Mouse (Mus musculus) ES-CJ7 (cell line): ENCODE measurements around the gene Lrrc55.

Source experiments
- DNase-seq: peaks from one replicate; pipeline ENCODE4 v3.0.0; 2011; ENCODE audit warnings: low read depth, low spot score

Lrrc55 gene

DNA sequence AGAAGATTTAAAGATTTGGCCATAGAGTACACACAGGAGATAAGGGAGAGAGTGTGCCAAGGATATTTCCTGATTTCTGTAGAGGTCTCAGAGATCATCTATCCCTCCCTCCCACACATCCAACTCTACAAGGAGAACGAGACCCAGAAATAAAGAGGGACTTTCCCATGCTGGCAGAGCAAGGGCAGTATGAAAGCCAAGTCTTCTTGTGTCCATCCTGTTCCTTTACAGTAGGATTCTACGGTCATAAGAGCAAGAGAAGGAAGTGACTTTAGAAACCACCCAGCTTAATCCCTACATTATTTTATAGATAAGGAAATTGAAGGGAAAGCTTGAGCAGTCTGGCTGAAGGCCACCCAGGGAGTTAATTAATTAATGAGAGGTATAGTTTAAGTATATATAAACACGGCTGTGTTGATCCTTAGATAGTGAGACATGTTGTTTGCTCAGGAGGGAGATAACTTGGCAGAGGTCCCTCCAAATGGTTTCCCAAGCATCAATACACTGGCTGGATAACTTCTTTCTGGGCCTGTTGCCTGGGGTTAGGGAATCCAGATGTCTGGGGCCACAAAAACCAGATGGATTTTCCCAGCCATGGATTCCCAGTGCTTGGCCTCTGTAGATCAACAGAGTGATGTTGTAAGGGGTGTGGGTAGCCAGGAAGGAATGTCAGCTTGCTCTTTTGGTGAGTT lies 24.8 kb downstream of the Lrrc55 start:
- DNase-seq = no peak

DNA sequence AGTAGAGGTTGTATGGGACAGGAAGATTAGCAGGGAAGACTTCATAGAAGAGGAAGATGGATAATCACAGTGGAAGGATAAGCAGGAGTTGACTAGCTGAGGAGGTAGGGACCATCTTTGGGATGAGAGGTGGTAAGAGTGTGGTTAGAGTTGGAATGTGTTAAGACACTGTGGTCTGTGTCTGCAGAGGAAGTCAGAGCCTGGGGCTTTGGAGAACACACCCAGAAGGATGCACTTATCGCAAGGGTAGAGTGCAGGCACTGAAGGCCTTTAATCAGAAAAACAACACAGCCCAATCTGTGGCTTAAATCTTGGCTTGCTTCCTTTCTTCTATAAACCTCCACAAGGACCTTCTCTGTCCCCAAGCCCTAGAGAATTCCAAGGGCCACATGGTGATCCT lies 28.7 kb downstream of the Lrrc55 start:
- DNase-seq = no peak

DNA sequence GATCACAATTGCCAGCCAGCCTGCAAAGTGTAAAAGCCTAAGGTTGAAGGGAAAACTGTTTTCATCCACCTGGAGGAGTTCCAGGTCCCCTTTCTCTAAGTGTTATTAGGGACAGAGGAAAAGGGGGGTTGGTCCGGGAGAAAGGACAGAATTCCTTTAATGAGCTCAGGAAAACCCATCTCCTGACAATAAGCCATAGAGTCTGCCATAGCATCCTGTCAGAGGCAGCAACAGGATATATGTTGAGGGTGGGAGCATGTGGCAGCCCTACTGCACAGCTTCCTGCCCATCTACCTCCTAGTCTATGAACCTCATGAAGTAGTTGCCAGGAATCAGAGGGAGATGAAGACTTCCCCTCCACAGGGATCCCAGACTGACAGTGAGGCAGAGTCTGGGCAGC lies 29.4 kb downstream of the Lrrc55 start:
- DNase-seq = no peak

DNA sequence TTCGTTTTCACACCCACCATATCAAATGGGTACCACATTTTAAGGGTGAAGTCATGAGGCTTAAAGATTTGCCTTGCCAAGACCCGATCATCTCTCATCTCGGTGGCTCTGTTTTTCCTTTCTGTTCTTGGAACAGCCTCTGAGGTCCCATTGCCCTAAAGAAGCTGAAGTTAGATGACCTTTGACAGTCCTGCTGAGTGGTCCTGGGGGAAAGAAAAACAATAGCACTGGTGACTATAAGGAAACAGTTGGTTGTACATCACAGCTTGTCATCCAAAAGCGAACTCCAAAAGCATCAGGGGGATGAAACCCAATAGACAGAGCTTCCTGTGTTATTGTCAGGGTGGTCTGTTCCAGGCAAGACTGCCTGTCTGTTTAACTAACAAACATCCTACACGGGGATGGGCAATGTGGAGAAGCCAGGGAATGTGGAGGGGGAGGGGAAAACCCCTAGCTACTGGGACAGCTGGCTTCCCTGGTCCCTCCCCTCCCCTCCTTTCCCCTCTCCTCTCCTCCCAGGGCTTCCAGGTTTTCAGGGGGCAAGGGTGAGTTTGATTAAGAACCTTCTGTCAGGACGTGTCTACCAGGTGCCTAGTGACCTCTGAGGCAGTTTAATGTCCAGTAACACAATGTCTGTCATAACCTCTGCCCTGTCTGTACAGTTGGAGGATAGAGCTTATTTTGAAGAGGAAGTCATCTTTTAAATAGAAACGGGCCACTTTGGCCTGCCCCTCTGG lies 33.5 kb downstream of the Lrrc55 start:
- DNase-seq = no peak

DNA sequence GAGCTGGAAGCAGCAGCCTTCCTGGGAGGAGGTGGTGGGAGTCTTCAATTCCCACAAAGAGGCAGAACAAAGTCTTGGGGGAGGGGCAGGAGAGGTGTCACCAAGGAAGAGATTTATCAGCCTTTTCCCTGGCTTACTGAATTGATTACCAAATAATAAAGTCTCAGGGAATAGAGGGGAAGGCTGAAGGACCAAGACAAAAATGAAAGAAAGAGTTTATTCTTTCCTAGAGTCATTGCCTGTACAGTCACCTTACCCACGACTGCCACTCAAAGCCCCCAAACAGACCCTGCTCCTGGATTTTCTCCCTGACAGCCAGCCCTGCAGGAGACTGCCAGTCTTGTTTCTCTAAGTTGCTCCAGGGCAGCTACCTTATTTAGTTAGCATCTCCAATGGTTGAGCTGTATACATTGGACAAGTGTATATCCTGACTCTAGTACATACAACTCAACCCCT lies 35.3 kb downstream of the Lrrc55 start:
- no peak for DNase-seq

DNA sequence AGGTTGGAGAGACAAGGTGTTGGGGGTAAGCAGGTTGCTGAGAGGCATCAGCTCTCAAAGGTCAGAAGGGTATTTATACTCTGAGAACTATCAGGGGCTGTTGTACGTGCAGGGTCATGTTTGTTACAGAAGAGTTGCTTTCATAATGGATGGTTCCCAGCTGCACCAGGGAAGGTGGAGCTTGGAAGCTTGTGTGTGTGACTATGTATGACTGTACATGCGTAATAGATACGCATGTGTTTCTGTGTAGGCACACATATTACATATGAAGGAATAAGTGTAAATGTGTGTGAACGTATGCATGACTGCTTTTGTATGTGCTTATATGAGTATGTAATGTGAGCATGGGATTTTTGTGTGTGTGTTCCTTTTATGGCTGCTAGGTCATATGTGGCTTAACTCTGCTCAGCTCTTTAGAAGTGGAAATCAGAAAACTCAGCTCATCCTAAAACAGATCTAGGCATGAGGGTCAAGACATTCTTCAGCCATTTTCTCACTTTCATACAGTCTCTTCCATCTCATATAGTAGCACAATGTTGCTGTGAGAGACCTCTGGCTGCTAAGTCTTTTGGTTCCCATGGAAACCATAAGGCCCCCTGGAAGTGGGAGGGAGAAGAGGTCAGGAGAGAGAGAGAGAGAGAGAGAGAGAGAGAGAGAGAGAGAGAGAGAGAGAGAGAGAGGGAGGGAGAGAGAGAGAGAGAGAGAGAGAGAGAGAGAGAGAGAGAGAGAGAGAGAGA lies 35.9 kb downstream of the Lrrc55 start:
- DNase-seq = no peak

DNA sequence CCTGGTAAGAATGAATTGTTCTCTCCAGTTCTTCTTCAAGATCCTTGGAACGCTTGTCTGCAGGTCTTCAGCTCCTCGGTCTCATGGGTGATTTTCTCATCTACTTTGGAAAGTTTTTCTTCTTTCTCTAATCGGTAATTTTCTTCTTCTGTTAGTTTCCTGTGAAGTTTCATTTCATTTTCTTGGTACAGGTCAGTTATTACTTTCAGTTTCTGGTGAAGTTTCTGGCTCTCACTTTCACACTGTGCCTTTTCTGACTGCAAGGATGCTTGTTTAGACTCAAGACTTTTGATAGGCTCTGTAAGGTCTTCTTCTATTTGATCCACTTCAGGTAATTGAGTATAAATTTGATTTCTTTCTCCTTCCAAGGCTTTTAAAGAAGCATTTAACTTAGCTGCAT lies 39.6 kb downstream of the Lrrc55 start:
- DNase-seq = no peak

DNA sequence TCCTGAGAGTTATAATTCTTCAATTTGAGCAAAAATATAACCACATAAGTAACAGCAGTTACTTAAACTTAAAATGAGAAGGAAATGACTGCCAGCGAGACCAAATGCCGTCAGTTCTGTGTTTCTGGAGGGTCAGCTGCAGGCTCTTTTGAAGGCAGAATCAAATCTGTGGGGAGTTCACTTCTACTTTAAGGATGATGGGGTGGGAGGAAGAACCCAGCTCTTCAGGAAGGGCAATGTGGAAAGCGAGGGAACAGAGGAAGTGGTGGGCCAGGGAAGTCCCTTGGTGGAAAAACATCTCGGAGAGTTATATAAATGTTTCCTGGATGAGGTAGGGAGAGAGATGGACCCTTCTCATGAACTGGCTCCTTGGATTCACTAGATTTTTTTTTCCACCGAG lies 40.9 kb downstream of the Lrrc55 start:
- DNase-seq = no peak

DNA sequence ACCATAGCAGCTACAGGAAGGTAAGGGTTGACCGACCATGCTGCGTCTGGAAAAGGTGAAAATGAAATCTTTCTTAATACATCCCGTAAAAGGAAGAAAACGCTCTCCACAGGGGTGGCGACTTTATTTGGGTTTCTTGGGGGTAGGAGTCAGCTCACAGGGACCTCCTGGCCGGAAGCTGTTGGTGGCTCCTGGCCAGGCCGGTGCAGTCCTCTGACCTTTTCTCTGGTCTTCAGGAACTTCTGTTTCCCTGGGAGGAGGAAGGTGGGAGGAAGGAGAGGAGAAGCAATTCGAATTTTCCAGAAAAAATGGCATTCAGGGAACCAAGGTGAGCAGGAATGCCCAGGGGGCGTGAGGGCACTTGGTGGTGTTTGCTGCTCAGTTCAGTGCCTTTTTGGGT lies 41.7 kb downstream of the Lrrc55 start:
- DNase-seq = no peak

DNA sequence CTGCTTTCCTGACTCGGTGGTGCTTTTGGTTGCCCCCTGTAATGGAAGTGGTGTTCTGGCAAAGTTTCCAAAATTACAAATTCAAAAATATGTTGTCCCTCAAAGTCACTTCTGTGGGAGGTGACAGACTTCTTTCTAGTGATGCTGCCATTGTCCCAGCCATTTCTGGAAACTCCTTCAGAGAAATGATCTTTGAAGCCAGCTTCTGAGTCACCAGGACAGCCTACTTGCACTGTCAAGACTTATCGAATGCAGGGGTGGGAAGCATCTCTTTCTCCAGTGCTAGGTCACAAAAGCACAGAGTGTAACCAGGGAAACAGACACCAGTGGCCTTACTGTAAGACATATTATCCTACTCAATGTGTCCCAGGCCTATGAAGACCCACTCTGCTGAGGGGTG lies 45.8 kb downstream of the Lrrc55 start:
- no peak for DNase-seq

DNA sequence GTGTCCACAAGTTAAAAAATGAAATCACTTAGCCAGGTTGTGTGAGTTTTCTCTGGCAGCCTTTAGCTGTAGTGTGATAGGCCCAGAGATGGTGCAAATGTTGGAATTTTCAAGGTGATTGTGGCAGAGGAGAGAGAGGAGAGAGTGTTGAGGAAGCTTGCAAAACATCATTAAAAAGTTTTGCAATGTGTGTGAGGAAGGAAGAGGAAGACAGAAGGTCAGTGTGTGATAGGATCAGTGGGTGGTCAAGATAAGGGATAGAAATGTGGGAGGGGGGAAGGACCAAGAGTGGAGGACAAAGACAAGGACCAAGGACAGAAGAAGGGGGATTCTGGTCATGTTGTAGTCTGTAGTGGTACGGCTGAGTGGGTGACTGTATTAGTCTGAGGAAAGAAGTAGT lies 46.6 kb downstream of the Lrrc55 start:
- no peak for DNase-seq

DNA sequence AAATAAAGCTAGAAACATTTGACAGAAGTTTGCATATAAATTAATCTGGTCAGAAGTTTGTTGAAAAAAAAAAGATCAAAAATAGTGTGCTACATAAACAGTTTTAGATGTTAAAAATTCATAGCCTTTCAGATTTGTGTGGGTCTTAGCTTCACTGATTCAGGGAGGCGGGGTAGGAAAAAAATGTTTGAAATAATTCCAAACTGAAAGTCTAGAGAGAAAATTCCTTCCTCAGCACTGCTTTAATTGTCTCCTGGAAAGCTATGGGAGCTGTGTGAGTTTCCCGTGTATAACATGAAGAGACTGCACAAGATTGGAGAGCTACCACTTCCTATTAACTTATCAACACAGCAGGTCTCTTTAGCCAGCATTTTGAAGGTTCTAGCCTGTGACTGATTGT lies 49.5 kb downstream of the Lrrc55 start:
- no peak for DNase-seq

DNA sequence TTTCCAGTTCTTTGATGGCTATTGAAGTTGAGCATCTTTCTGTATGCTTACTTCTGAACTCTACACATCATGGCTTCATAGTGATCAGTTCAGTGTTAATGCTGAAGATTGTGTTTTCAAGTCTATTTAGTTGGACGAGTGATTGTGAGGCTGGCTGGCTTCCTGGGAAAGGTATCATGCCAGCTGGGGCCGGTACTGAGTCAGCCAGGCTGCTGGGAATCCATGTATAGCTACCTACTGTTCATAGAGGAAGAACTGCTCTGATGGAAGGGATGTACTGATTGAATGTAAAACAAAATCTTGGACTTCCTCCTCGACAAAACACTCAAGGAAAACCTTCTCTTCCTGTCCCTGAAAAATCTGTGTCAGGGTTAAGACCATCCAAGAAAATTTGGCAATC lies 51.7 kb downstream of the Lrrc55 start:
- no peak for DNase-seq

DNA sequence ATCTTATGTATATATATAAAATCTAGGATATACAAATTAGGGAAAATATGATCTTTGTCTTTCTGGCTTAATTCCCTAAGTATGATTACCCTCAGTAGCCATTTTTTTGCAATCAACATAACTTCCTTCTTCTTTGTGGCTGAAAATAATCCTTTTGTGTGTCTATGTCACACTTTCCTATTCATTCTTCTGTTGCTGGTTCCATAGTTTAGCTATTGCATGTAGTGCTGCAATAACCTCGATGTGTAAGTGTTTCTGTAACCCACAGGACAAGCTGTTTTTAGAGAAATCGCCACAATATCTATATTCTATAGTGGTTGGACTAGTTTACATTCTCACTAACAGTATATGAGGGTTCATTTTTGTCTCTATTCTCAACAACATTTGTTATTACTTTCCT lies 52.1 kb downstream of the Lrrc55 start:
- no peak for DNase-seq

DNA sequence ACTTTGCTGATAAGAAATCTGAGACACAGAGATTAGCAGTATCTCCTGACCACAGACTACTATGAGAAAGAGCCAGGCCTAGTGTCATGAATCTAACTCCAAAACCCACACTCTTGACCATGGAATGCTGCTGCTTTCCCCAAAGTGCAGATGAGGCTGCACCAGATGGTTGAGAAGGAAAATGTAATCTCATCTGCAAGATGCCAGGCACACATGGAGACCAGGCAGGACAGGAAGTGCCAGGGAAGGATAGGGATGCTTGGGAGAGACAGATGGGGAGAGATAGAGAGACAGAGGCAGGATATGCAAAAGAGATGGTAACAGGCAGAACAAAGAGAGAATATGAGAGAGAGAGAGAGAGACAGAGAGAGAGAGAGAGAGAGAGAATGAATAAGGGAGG lies 56.2 kb downstream of the Lrrc55 start:
- DNase-seq = no peak

DNA sequence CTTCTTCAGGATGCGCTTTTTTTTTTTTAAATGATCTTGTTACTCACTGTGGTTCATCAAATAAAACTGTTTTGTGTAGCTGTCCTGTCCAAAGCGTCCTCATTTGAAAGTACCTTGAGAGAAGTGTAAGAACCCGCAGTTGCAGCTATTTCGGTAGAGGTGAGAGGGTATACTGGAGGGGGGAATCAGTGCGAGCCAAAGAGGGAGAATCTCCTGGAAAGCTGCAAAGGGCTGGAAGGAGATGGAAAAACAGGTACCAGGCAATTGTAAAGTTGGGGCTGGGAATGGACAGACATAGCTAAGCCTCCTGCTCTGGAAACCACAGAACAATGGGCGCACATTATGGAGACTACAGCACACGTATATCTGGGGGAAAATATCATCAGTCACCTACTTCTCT lies 57.2 kb downstream of the Lrrc55 start:
- no peak for DNase-seq

DNA sequence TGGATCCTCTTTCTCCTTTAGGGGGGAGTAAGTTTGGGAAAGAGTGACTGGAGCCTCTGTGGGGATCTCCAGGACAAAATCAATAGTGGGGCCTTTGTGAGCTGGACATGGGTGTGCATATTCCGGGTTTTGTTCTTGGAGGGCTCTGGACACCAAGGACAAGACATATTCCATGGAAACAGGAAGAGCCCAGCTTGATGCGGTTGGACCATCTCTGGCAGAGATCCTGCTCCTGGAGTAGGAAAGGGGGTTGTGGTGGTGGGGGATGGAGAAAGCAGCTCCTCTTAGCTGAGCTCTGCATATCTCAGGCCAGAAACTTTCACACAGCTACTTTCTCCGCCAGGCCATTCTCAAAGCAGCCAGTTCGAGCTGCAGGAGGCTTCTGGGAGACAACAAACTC lies 57.6 kb downstream of the Lrrc55 start:
- no peak for DNase-seq

DNA sequence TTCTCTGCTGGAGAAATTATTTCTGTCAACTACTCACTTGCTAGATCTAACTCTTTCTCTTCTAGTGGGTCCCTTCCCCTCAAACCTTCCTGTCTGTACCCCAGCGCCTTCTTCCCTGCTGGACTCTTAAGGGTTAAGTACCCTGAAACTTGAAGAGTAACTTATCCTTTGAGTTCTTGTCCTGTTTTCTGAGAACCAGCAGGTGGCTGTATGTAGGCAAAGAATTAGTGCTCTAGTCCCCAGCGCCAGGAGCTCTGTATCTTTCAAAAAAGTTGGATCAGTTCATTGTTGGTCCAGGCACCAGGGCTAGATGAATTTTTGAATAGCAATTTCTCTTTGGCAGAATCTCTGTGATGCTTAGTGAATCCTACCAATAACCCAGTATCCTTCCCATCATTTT lies 58.9 kb downstream of the Lrrc55 start:
- DNase-seq = no peak

DNA sequence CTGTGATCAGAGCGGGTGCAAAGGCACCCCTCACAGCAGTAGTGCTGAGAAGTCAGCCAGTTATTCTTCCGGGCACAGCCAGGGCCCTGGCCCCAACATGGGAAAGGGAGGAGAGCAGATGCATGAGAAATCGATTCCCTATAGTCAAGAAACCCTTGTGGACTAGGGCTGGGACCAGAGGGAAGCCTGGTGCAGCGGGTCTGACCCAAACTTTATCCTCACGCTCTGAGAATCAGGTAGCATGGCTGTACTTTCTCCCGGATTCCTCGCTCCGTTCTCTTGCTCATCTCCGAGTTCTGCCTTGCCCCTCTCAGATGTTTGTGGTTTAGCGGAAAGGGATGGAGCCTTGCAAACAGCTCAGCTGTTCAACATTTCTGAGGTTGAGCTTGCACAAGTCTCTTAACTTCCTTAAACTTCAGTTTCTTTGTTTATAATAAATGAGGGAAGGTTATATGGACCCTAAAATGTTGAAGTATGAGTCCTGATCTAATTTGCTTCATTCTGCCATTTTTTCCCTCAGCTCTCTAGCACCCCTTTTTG lies 59.3 kb downstream of the Lrrc55 start:
- DNase-seq = no peak

DNA sequence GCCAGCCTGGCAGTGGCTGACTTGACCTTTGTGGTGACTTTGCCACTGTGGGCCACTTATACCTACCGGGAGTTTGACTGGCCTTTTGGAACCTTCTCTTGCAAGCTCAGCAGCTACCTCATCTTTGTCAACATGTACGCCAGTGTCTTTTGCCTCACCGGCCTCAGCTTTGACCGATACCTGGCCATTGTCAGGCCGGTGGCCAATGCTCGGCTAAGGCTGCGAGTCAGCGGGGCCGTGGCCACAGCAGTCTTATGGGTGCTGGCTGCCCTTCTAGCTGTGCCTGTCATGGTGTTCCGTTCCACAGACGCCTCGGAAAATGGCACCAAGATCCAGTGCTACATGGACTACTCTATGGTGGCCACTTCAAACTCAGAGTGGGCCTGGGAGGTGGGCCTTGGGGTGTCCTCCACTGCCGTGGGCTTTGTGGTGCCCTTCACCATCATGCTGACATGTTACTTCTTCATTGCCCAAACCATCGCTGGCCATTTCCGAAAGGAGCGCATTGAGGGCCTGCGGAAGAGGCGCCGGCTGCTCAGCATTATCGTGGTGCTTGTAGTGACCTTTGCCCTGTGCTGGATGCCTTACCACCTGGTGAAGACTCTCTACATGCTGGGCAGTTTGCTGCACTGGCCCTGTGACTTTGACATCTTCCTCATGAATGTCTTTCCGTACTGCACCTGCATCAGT lies 60.0 kb downstream of the Lrrc55 start:
- no peak for DNase-seq

DNA sequence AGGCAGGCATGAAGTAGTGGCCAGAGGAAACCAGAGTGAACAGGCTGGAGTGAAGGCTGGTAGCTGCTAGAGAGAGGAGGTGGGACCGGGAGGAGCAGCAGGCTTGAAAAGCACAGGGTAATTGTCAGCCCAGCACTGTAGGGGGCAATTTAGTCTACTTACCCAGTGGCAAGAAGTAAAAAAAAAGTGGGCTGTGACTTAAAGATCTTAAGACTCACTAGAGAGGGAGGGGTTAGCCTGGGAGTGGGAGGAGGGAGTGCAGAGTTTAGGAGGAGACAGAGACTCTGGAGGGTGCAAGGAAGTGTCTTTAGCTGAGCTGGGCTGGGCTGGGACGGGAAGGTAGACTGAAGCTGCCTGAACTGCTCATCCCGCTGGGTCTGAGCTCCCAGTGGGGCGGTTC lies 60.9 kb downstream of the Lrrc55 start, which contains the start of gene Aplnr:
Aplnr (plus strand) TSS at position 137 of the 400 bp plus-strand sequence.
- peak; percentile 68 for DNase-seq

DNA sequence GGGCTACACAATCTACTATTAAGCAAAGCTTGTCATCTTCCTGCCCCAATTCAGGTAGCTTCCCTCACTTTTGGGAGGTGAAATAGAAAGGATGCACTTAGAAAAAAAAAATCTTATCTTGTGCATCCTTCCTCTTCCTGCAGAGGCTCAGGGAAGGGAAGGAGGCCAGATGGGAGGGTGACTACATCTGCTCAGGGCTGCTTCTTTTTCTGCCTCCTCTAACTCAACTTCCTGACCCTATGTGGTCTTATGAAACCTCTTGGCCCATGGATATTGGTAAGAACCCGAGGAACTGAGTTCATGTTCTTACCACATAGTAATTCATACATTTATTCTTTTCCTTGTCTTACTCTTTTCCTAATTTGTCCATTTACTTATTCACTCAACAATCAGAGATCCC lies 61.9 kb downstream of the Lrrc55 start:
- no peak for DNase-seq
